8 mouse cellular contexts compared by ENCODE assay signal in the genomic region with DNA sequence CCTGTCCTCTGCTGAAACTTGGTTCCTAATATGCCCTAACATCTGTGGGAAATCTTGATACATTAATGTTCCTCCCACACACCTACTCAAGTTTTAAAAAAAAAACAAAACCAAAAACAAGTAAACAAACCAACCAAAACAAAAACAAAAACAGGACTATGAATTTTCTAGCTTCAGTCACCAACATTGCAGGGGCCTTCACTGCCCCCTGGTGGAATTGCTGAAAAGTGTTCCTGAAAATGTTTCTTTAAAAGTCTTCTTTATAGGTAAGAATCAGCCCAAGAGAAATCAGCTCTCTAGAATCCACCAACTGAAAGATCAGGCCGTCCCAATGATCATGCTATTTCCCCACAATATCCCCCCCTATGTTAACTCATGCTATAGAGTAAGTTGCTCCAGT.
DNase-seq lines count a peak whose midpoint lies in the region; ATAC-seq and TF ChIP-seq lines count a peak whose summit lies in the region.

No protein-coding gene starts in this region.

- peaks cover 9% of the 10 kb centered on the region; the same call in 1 of the 2 replicates for H3K9me3 ChIP-seq in heart, embryonic 12.5 days (replicated peaks)
- H3K9me3 ChIP-seq in midbrain, embryonic 14.5 days (ENCODE audit: control insufficient read depth, low read length): 0 out of 2 replicates have a peak, but pooled peaks cover 3% of the 10 kb centered on the region
- no peaks in the 10 kb centered on the region for H3K9me3 ChIP-seq in midbrain, embryonic 10.5 days (replicated peaks)
- H3K9me3 ChIP-seq in lung, postnatal 0 days (ENCODE audit: low read length): no peaks in the 10 kb centered on the region

- ATAC-seq in heart, embryonic 12.5 days (ENCODE audit: insufficient number of reproducible peaks, low FRiP score): no peak
- ATAC-seq in midbrain, embryonic 14.5 days (ENCODE audit: low FRiP score, low TSS enrichment): no peak
- no peak for ATAC-seq in lung, postnatal 0 days
- ATAC-seq in inflammation-experienced regulatory T-cells, adult 6 months: no peak

- H3K4me3 ChIP-seq in heart, embryonic 12.5 days: no peak overlapping the region
- H3K4me3 ChIP-seq in midbrain, embryonic 14.5 days (replicated peaks; ENCODE audit: low read depth, low read length): no peak overlapping the region
- no peak overlapping the region for H3K4me3 ChIP-seq in midbrain, embryonic 10.5 days
- no peak overlapping the region for H3K4me3 ChIP-seq in lung, postnatal 0 days (ENCODE audit: low read depth, low read length)

- H3K27me3 ChIP-seq in heart, embryonic 12.5 days (replicated peaks): no peaks in the 10 kb centered on the region
- no peaks in the 10 kb centered on the region for H3K27me3 ChIP-seq in midbrain, embryonic 14.5 days (ENCODE audit: control insufficient read depth, insufficient read depth, low read length)
- H3K27me3 ChIP-seq in midbrain, embryonic 10.5 days (ENCODE audit: low read depth, poor library complexity, severe bottlenecking): no peaks in the 10 kb centered on the region
- no peaks in the 10 kb centered on the region for H3K27me3 ChIP-seq in lung, postnatal 0 days (replicated peaks; ENCODE audit: insufficient read depth, low read length)

- no peak overlapping the region for H3K9ac ChIP-seq in heart, embryonic 12.5 days
- no peak overlapping the region for H3K9ac ChIP-seq in midbrain, embryonic 14.5 days (replicated peaks; ENCODE audit: low read length)
- H3K9ac ChIP-seq in lung, postnatal 0 days (replicated peaks; ENCODE audit: low read depth): no peak overlapping the region

- TF ChIP-seq CTCF in lung, postnatal 0 days (IDR thresholded peaks at IDR 0.05): peak; percentile 74

- no peak for TF ChIP-seq EP300 in lung, postnatal 0 days (IDR thresholded peaks at IDR 0.05)

- no peaks in the 10 kb centered on the region for H3K4me1 ChIP-seq in heart, embryonic 12.5 days (replicated peaks)
- H3K4me1 ChIP-seq in midbrain, embryonic 14.5 days (ENCODE audit: control insufficient read depth, insufficient read depth, low read length): no peaks in the 10 kb centered on the region
- H3K4me1 ChIP-seq in midbrain, embryonic 10.5 days: no peaks in the 10 kb centered on the region
- H3K4me1 ChIP-seq in lung, postnatal 0 days (ENCODE audit: insufficient read depth, low read depth, low read length): no peaks in the 10 kb centered on the region

- no peaks in the 10 kb centered on the region for H3K36me3 ChIP-seq in heart, embryonic 12.5 days
- peaks cover 12% of the 10 kb centered on the region for H3K36me3 ChIP-seq in midbrain, embryonic 14.5 days (ENCODE audit: control insufficient read depth, insufficient read depth, low read length)
- peaks cover 16% of the 10 kb centered on the region for H3K36me3 ChIP-seq in midbrain, embryonic 10.5 days
- no peaks in the 10 kb centered on the region for H3K36me3 ChIP-seq in lung, postnatal 0 days (ENCODE audit: insufficient read depth, low read length)

- no peak overlapping the region for H3K27ac ChIP-seq in heart, embryonic 12.5 days (ENCODE audit: poor library complexity, severe bottlenecking)
- no peak overlapping the region for H3K27ac ChIP-seq in midbrain, embryonic 14.5 days (replicated peaks; ENCODE audit: low read depth, low read length)
- H3K27ac ChIP-seq in midbrain, embryonic 10.5 days (replicated peaks): no peak overlapping the region
- H3K27ac ChIP-seq in lung, postnatal 0 days (ENCODE audit: low read length): no peak overlapping the region

- intact Hi-C loops in heart, postnatal 14 days (cut with DNase I): loop anchor here (5.0 kb wide), 2 partner anchors 677 to 692 kb away; no protein-coding TSS in a partner anchor

- peak; percentile 13 to 29 for DNase-seq in heart, postnatal 14 days
- peak; percentile 78 for DNase-seq in midbrain, embryonic 14.5 days
- DNase-seq in midbrain, embryonic 10.5 days (ENCODE audit: low spot score): no peak
- DNase-seq in brain, adult 2 months (ENCODE audit: low read depth, low spot score): peak; percentile 59
- DNase-seq in lung, postnatal 0 days (ENCODE audit: low spot score): peak; percentile 60
- no peak for DNase-seq in adrenal gland, adult 8-10 months

- H3K4me2 ChIP-seq in heart, embryonic 12.5 days: no peak overlapping the region
- no peak overlapping the region for H3K4me2 ChIP-seq in midbrain, embryonic 14.5 days (ENCODE audit: low read length)
- no peak overlapping the region for H3K4me2 ChIP-seq in lung, postnatal 0 days (replicated peaks; ENCODE audit: low read depth, low read length)

- WGBS in heart, embryonic 12.5 days: 19% methylated on average over 1 of the region's 1 CpGs
- WGBS in midbrain, embryonic 14.5 days: 30% methylated on average over 1 of the region's 1 CpGs
- 33% methylated on average over 1 of the region's 1 CpGs for WGBS in midbrain, embryonic 10.5 days
- 18% methylated on average over 1 of the region's 1 CpGs for WGBS in lung, postnatal 0 days

Comparison
In these comparisons a context has a peak if more than half of its experiments do, and no peak if none do; other contexts are left out.
1. DNase-seq: peak in heart, postnatal 14 days (2 of 2), midbrain, embryonic 14.5 days (single experiment), brain, adult 2 months (single experiment) and lung, postnatal 0 days (single experiment); none in midbrain, embryonic 10.5 days (single experiment) and adrenal gland, adult 8-10 months (single experiment).